Mouse (Mus musculus): ENCODE results near the gene Rsph1.

The Rsph1 gene

DNA sequence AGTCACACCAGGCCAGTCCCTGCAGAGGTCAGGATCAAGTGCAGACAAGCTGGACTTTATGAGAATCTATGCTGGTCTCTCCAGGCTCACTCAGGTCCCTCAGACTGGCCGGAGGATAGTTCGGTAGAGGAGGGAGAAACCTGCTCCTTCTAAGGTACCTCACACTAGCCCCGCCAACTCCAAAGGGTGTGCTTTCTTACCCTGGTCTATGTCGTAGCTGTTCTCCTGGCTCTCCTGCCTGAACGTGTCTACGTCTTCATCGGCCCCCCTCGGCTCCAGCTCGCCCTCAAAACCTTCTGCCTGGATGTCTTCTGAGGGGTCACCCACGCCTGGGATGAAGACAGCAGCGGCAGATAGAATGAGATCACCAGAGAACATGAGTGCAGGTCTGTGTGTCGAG, 19.3 kb downstream of the Rsph1 start:
- no peak for DNase-seq (ENCODE audit: low spot score)

DNA sequence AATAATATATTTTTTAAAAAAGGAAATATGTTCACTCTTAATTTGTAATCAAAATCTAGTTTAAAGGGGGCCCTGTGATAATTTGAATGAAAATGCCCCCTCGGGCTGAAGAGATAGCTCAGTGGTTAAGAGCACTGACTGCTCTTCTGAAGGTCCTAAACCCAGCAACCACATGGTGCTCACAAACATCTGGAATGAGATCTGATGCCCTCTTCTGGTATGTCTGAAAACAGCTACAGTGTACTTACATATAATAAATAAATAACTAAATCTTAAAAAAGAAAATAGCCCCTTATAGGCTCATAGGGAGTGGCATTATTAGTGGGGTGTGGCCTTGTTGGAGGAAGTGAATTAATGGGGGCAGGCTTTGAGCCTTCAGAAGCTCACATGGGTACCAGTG, 20.0 kb downstream of the Rsph1 start:
- DNase-seq (ENCODE audit: low spot score), result no peak

DNA sequence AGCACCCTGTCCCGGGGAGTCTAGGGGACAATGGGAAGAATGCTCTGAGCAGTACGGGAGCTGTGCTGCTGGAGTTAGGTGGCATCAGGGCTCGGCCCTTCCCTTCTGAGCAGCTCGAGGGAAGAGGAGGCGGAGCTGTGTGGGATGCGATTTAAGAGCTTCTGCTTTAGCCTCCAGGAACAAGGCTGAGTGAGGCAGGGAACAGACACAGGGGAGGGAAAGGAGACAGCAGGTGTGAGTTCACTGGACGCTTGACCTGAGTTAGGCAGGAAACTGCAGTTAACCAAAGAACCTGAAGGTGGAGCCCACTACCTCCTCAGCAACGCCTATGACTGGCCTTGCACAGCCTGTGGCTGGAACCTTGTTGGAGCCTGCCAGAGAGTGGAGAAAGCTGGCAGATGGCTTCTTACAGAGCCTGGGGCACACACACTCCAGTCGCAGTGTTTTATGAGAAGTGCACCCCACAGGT, 22.7 kb downstream of the Rsph1 start:
- peak; percentile 66 for DNase-seq (ENCODE audit: low spot score)

- DNase-seq (ENCODE audit: low spot score), result no peak
Measured at GRCm38 (mm10) chr17:31253951-31254350, 23.2 kb downstream of the Rsph1 start.

DNA sequence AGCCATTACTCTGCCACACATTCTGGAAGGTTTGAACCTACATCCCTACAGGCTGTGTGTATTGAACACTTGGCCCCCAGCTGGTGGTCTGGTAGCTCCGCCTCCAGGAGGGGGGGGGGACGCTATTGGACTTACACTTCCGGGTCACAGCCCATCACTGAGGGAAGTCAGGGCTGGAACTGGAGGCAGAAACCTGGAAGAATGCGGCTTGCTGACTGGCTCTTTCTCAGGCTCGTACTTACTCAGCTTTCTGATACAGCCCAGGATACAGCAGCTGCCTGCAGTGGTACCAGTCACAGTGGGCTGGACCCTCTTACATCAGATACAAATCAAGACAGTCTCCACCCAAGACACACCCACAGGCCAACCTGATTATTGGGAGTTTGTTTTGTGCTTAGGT, 30.0 kb downstream of the Rsph1 start:
- no peak for DNase-seq (ENCODE audit: low spot score)

GRCm38 (mm10) chr17:31245321-31245720, 31.9 kb downstream of the Rsph1 start:
- no peak for DNase-seq (ENCODE audit: low spot score)

DNA sequence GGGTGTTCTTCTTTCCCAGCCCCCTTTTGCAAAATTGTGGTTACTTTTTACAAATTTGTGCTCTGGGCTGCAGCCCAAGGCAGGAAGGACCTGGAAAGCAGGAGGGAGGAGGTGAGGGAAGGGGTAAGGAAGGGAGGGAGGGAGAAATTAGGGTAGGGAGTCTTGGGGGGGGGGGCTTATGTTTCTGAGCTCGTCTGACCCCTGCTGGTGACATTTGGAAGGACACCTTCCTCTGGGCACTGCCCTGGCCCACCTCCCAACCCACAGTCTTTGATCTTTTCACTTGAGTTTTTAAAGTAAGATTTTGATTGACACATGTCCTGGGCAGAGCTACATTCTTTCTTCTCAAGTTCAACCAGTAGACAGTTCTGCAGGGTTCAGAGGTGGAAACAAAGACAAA, 34.4 kb downstream of the Rsph1 start:
- no peak for DNase-seq (ENCODE audit: low spot score)

- DNase-seq (ENCODE audit: low spot score), result no peak
Measured at GRCm38 (mm10) chr17:31241156-31241555, 36.0 kb downstream of the Rsph1 start.

DNA sequence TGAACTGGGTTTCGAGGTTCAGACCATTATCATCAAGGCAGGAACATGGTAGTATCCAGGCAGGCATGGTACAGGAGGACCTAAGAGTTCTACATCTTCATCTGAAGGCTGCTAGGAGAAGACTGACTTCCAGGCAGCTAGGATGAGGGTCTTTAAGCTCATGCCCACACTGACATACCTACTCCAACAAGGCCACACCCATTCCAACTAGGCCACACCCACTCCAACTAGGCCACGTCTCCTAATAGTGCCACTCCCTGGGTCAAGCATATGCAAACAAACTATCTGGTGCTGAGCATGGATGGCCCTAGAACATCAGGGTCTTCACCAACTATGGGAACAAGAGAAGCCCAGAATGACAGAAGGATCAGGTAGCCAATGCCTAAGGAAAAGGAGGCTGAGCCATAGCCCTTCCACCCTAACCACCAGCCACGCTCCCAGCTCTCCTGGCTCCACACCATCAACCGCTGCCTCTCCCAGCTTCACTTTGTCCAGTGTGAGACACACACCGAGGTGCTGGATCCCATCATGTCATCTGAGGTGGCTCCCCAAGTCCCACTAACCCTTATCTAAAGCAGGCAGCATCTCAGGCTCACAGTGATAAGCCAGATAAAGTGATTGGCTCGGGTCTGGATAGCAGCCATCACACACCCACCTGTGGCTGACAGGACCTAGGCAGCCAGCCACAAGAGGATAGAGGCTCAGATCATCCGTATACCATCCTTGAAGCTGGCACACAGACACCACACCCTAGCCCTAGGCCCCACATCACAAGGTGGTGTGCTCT, 38.8 kb downstream of the Rsph1 start:
- DNase-seq (ENCODE audit: low spot score), result no peak

- DNase-seq (ENCODE audit: low spot score), result no peak
Measured at GRCm38 (mm10) chr17:31235915-31236314, 41.3 kb downstream of the Rsph1 start.

- no peak for DNase-seq (ENCODE audit: low spot score)
Measured at GRCm38 (mm10) chr17:31232251-31233010, 44.8 kb downstream of the Rsph1 start.

DNA sequence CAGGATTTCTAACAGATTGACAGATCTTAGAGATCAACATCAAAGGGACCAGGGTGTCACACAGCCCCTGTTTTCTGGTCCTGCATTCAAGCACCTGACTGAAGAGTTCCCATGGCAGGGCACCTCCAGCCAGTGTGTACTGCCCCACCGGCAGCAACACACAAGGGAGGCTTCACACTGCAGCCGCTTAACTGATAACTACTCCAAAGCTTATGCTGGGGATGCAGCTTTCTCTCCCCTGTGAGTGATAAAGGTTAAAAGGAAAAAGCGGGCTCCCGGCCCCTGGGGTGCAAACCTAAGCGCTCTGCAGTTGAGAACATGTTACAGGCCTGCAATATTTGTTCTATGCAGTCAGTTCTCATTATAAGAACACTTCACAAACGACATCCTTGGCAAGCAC, 45.4 kb downstream of the Rsph1 start:
- no peak for DNase-seq (ENCODE audit: low spot score)

DNA sequence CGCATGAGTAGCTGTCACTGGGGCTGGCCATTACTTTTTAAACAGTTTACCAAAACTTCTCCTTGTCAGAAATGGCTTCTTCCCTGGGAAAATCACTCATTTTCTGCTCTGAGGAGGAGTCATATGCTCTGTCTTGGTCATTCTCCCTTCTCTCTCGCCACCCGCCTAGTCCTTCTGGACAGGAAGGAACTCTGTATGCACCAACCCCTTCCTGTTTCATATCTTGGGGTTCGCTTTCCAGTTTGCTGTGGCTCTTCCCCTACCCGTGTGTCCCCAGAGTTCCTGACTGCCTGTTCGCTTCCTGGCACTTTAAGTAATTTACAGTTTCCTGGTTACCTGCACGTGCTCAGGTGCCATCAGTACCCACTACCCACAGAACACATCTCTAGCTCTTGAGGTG, 50.3 kb downstream of the Rsph1 start:
- DNase-seq (ENCODE audit: low spot score), result no peak

GRCm38 (mm10) chr17:31226368-31226767, 50.8 kb downstream of the Rsph1 start:
- no peak for DNase-seq (ENCODE audit: low spot score)

- no peak for DNase-seq (ENCODE audit: low spot score)
Measured at GRCm38 (mm10) chr17:31224591-31224990, 52.6 kb downstream of the Rsph1 start.

- DNase-seq (ENCODE audit: low spot score), result no peak
Measured at GRCm38 (mm10) chr17:31223835-31224234, 53.3 kb downstream of the Rsph1 start.

DNA sequence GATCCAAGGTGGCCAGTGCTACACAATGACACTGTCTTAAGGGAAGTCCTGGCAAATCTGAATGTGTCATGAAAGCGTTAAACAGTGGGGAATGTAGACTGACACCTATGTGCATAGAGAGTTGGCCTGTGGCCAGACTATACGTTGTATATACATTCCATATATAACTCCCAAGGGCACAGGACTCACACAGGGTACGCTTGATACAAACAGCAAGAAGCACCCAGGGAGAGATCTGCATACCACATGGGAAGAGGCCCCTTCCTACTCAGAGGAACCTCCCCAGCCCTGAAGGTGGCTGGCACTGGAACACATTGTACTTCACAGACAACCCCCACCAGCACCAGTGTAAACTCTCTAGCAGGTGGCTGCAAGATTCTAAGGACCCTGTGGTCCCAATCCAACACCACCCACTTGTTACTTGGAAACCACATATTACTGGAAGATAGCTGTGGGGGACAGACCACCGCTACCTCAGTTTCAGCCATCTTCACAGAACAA, 54.3 kb downstream of the Rsph1 start:
- no peak for DNase-seq (ENCODE audit: low spot score)

- no peak for DNase-seq (ENCODE audit: low spot score)
Measured at GRCm38 (mm10) chr17:31216068-31216955, 60.9 kb downstream of the Rsph1 start.

GRCm38 (mm10) chr17:31211881-31212280, 65.3 kb downstream of the Rsph1 start:
- no peak for DNase-seq (ENCODE audit: low spot score)

- no peak for DNase-seq (ENCODE audit: low spot score)
Measured at GRCm38 (mm10) chr17:31210299-31210698, 66.9 kb downstream of the Rsph1 start.

- DNase-seq (ENCODE audit: low spot score), result no peak
Measured at GRCm38 (mm10) chr17:31209376-31209930, 67.7 kb downstream of the Rsph1 start.

GRCm38 (mm10) chr17:31208654-31209053, 68.5 kb downstream of the Rsph1 start:
- no peak for DNase-seq (ENCODE audit: low spot score)
